Mouse (Mus musculus): Measurements from ENCODE around the gene Ocln.

- TF ChIP-seq CTCF (IDR thresholded peaks at IDR 0.05; ENCODE audit: extremely low read depth, insufficient read length, insufficient replicate concordance, low read depth, low read length) (no peak), POLR2A (IDR thresholded peaks at IDR 0.05; ENCODE audit: low read depth, low read length) (no peak)
Measured at GRCm38 (mm10) chr13:100493313-100493712, 59.2 kb downstream of the Ocln start.

All from small intestine, adult 2 months (tissue).